Mouse (Mus musculus): ENCODE measurements at regions not wholly inside any gene's neighbourhood (a gene's known extent, or its start where the extent isn't known, plus 50 kb on each side); places are given as distances from the start of the nearest gene placed in this dataset.

- TF ChIP-seq CTCF (IDR thresholded peaks at IDR 0.05; ENCODE audit: control insufficient read depth, insufficient read depth, insufficient read length) (peak; percentile 51), MAX (IDR thresholded peaks at IDR 0.05) (no peak), MYOG (IDR thresholded peaks at IDR 0.05; ENCODE audit: control insufficient read depth, extremely low read depth, insufficient read length) (no peak)
Observed at GRCm38 (mm10) chr3:121104571-121105407, 66.7 kb downstream of the Rwdd3 start.

Data from C2C12 (cell line).